Mouse (Mus musculus): ENCODE measurements around the gene Gna12.

GRCm38 (mm10) chr5:140798158-140798557 is 32.1 kb downstream of the Gna12 start:
- no peak for TF ChIP-seq TAL1 (IDR thresholded peaks at IDR 0.05; ENCODE audit: low read length)
- no peak for TF ChIP-seq GATA1 (IDR thresholded peaks at IDR 0.05; ENCODE audit: low read length)
